Mouse (Mus musculus): ENCODE measurements around the gene Med8. TPM values are rescaled to one million over a fixed set of nuclear protein-coding genes. Genes with fewer than 3 reads are reported as not detected.
A peak's percentile ranks its signal among the peaks of the same experiment; 100 is the strongest.

The Med8 gene
- 139 and 152 TPM in 2 replicates for polyA plus RNA-seq (2014; fragmentation: Nextera tagmentation; extraction: Ambion mirVana)

DNA sequence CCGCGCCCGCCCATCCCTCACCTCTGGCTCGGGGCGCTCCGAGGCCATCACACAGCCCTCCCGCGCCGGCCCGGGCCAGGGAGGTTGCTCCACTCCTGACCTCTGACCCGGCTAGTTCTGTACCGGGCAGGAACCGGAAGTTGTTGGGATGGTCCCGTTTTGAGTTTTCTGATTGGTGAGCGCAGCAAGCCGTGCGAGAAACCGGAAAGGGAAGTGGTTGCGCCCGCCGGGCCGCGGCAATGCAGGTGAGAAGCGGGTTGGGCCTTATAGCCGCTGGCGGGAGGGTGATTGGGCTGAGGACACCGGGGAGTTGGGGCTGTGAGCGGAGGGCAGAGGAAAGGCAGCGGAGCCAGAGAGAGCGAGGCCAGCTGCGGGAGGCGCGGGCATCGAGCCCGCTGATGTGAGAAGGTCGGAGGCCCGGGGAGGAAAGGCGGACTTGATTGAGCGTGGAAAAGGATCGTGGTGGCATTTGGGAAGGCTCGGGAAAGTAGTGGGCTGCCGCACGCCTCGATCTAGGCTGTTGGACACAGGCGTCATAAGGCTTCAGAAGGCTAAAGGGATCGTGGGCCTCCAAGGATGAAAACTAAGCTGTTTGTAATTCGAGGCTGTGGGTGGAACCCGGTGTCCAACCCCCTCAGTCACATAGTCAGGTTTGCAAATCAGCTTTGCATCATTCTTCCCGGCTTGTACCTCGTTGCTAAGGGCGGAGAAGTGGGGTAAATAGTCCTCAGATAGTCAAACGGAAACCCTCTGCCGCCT lies at the start of gene Med8, which contains the start of gene Szt2:
Gene Med8, plus strand, starts transcription at position 196 of the 759 bp plus-strand sequence.
Gene Szt2, minus strand, starts transcription at position 132 of the 759 bp plus-strand sequence.
- Histone ChIP-seq H3K9ac (ENCODE audit: low read length) (peak within 1 kb of the TSS; percentile 77), H3K4me2 (ENCODE audit: low read depth) (peak within 1 kb of the TSS; percentile 89), H3K9me3 (ENCODE audit: control insufficient read depth, low read length) (no peaks in the 10 kb centered on the region), H3K4me1 (ENCODE audit: control insufficient read depth, insufficient read depth, low read length) (peaks cover 9% of the 10 kb centered on the region), H3K27ac (ENCODE audit: low read depth, low read length) (no peak within 1 kb of the TSS; the same call in 1 of the 2 replicates), H3K36me3 (ENCODE audit: control insufficient read depth, insufficient read depth, low read length) (peaks cover 12% of the 10 kb centered on the region), H3K4me3 (ENCODE audit: low read depth, low read length) (peak within 1 kb of the TSS; percentile 81), H3K27me3 (ENCODE audit: control insufficient read depth, insufficient read depth, low read length) (no peaks in the 10 kb centered on the region)
- under 1% methylated on average over 52 of the region's 53 CpGs for WGBS
- DNase-seq (ENCODE audit: low spot score) (peak; percentile 89), ATAC-seq (ENCODE audit: insufficient read depth, low FRiP score, low TSS enrichment) (peak; percentile 96)

- H3K4me2 ChIP-seq (ENCODE audit: low read depth) = peak overlapping the region; percentile 93
- peaks cover 12% of the 10 kb centered on the region for H3K4me1 ChIP-seq (ENCODE audit: control insufficient read depth, insufficient read depth, low read length)
- H3K4me3 ChIP-seq (ENCODE audit: low read depth, low read length) = peak overlapping the region; percentile 51
- peak; percentile 81 for DNase-seq (ENCODE audit: low spot score)
- under 1% methylated on average over 52 of the region's 54 CpGs for WGBS
- H3K27me3 ChIP-seq (ENCODE audit: control insufficient read depth, insufficient read depth, low read length) = no peaks in the 10 kb centered on the region
- H3K9ac ChIP-seq (ENCODE audit: low read length) = peak overlapping the region; percentile 85
- peaks cover 8% of the 10 kb centered on the region for H3K36me3 ChIP-seq (ENCODE audit: control insufficient read depth, insufficient read depth, low read length)
- peak; percentile 81 for ATAC-seq (ENCODE audit: insufficient read depth, low FRiP score, low TSS enrichment)
- peak overlapping the region; percentile 83 for H3K27ac ChIP-seq (ENCODE audit: low read depth, low read length)
- no peaks in the 10 kb centered on the region for H3K9me3 ChIP-seq (ENCODE audit: control insufficient read depth, low read length)
These were observed 49.0 kb upstream of the Med8 start for GRCm38 (mm10) chr4:118359896-118360720.

DNA sequence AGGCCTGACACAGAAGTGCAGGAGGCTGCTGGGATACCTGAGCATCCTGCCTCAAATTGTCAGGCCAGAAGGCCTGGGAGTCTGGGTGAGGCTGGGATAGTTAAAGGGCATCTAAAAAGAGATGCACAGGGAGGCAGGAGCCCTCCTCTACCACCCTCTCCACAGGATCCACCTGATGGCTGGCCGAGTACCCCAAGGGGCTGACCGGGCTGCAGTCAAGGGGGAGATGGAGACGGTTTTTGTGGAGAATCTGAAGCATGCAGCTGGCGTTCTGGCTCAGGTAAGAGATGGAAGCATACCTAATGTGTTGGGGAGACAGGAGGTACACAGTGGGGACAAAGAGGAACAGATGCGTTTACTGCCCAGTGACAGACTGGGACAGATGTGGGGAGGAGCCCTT lies 47.7 kb upstream of the Med8 start:
- H3K36me3 ChIP-seq (ENCODE audit: control insufficient read depth, insufficient read depth, low read length) = peaks cover 8% of the 10 kb centered on the region
- H3K27ac ChIP-seq (ENCODE audit: low read depth, low read length) = no peak overlapping the region
- peaks cover 12% of the 10 kb centered on the region for H3K4me1 ChIP-seq (ENCODE audit: control insufficient read depth, insufficient read depth, low read length)
- H3K27me3 ChIP-seq (ENCODE audit: control insufficient read depth, insufficient read depth, low read length) = no peaks in the 10 kb centered on the region
- WGBS = 78% methylated on average over 5 of the region's 5 CpGs
- no peak for DNase-seq (ENCODE audit: low spot score)
- no peak overlapping the region for H3K9ac ChIP-seq (ENCODE audit: low read length)
- ATAC-seq (ENCODE audit: insufficient read depth, low FRiP score, low TSS enrichment) = no peak
- no peak overlapping the region for H3K4me2 ChIP-seq (ENCODE audit: low read depth)
- no peak overlapping the region for H3K4me3 ChIP-seq (ENCODE audit: low read depth, low read length)
- no peaks in the 10 kb centered on the region for H3K9me3 ChIP-seq (ENCODE audit: control insufficient read depth, low read length)

DNA sequence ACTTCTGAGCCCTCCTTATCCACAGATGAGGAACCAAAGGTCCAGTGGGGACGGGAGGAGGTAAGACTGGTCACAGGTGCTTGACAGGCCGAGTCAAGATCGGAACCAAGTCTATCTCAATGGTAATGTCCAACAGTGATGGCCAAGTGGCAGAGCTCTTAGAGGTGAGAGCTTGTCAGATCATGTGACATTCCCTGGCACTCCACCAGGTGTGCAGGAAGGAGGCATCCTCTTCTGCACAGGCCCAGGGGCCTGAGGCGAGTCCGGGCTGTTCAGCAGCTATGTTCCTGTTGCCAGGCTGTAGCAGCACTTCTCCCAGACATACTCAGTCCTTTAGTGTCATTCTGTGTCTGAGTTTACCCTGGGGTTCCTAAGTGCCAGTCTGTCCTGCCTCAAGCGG lies 46.3 kb upstream of the Med8 start:
- Histone ChIP-seq H3K4me1 (ENCODE audit: control insufficient read depth, insufficient read depth, low read length) (peaks cover 12% of the 10 kb centered on the region), H3K9me3 (ENCODE audit: control insufficient read depth, low read length) (no peaks in the 10 kb centered on the region), H3K9ac (ENCODE audit: low read length) (no peak overlapping the region), H3K27me3 (ENCODE audit: control insufficient read depth, insufficient read depth, low read length) (no peaks in the 10 kb centered on the region), H3K27ac (ENCODE audit: low read depth, low read length) (no peak overlapping the region), H3K36me3 (ENCODE audit: control insufficient read depth, insufficient read depth, low read length) (peaks cover 8% of the 10 kb centered on the region), H3K4me3 (ENCODE audit: low read depth, low read length) (no peak overlapping the region), H3K4me2 (ENCODE audit: low read depth) (no peak overlapping the region)
- DNase-seq (ENCODE audit: low spot score) (no peak), ATAC-seq (ENCODE audit: insufficient read depth, low FRiP score, low TSS enrichment) (no peak)
- WGBS = 93% methylated on average over 6 of the region's 6 CpGs

GRCm38 (mm10) chr4:118363985-118364384 lies 45.2 kb upstream of the Med8 start:
- Histone ChIP-seq H3K27me3 (ENCODE audit: control insufficient read depth, insufficient read depth, low read length) (no peaks in the 10 kb centered on the region), H3K4me2 (ENCODE audit: low read depth) (no peak overlapping the region), H3K4me1 (ENCODE audit: control insufficient read depth, insufficient read depth, low read length) (peaks cover 12% of the 10 kb centered on the region), H3K9ac (ENCODE audit: low read length) (no peak overlapping the region), H3K36me3 (ENCODE audit: control insufficient read depth, insufficient read depth, low read length) (peaks cover 10% of the 10 kb centered on the region), H3K9me3 (ENCODE audit: control insufficient read depth, low read length) (no peaks in the 10 kb centered on the region), H3K27ac (ENCODE audit: low read depth, low read length) (no peak overlapping the region), H3K4me3 (ENCODE audit: low read depth, low read length) (no peak overlapping the region)
- ATAC-seq (ENCODE audit: insufficient read depth, low FRiP score, low TSS enrichment) (no peak), DNase-seq (ENCODE audit: low spot score) (no peak)
- 93% methylated on average over 3 of the region's 3 CpGs for WGBS

DNA sequence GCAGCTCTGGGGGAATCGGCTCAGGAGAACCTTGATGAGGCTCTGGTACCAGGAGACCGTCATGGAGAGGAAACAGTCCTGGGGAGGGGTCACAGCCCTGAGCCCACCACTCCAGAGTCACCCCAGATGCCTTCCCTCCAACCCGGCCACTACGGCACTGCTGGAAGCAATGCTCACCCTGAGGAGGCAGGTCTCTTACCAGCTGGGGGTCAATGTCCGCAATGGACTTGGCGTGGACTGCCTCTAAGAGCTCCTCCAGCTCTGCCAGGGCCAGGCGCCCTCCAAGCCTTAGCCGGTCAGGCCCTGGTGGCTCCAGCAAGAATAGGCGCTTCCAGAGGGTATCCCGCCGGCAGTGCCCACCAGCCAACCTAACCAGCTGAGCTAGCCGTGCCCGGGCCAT lies 44.5 kb upstream of the Med8 start:
- WGBS = 94% methylated on average over 13 of the region's 13 CpGs
- peaks cover 12% of the 10 kb centered on the region for H3K36me3 ChIP-seq (ENCODE audit: control insufficient read depth, insufficient read depth, low read length)
- H3K9me3 ChIP-seq (ENCODE audit: control insufficient read depth, low read length) = no peaks in the 10 kb centered on the region

GRCm38 (mm10) chr4:118365991-118366390 lies 43.1 kb upstream of the Med8 start:
- H3K9me3 ChIP-seq (ENCODE audit: control insufficient read depth, low read length) = no peaks in the 10 kb centered on the region
- ATAC-seq (ENCODE audit: insufficient read depth, low FRiP score, low TSS enrichment) (no peak), DNase-seq (ENCODE audit: low spot score) (no peak)
- no peak overlapping the region for H3K4me3 ChIP-seq (ENCODE audit: low read depth, low read length)
- 94% methylated on average over 14 of the region's 14 CpGs for WGBS
- peaks cover 13% of the 10 kb centered on the region for H3K36me3 ChIP-seq (ENCODE audit: control insufficient read depth, insufficient read depth, low read length)
- no peak overlapping the region for H3K4me2 ChIP-seq (ENCODE audit: low read depth)
- H3K27me3 ChIP-seq (ENCODE audit: control insufficient read depth, insufficient read depth, low read length) = no peaks in the 10 kb centered on the region
- H3K4me1 ChIP-seq (ENCODE audit: control insufficient read depth, insufficient read depth, low read length) = no peaks in the 10 kb centered on the region
- no peak overlapping the region for H3K9ac ChIP-seq (ENCODE audit: low read length)
- H3K27ac ChIP-seq (ENCODE audit: low read depth, low read length) = no peak overlapping the region

More for the DNA sequence above, 44.5 kb upstream of the Med8 start:
- Histone ChIP-seq H3K4me2 (ENCODE audit: low read depth) (no peak overlapping the region), H3K27ac (ENCODE audit: low read depth, low read length) (no peak overlapping the region), H3K4me3 (ENCODE audit: low read depth, low read length) (no peak overlapping the region), H3K4me1 (ENCODE audit: control insufficient read depth, insufficient read depth, low read length) (peaks cover 9% of the 10 kb centered on the region; the same call in 1 of the 2 replicates), H3K27me3 (ENCODE audit: control insufficient read depth, insufficient read depth, low read length) (no peaks in the 10 kb centered on the region), H3K9ac (ENCODE audit: low read length) (no peak overlapping the region)
- ATAC-seq (ENCODE audit: insufficient read depth, low FRiP score, low TSS enrichment) (no peak), DNase-seq (ENCODE audit: low spot score) (no peak)

GRCm38 (mm10) chr4:118367551-118367950 lies 41.6 kb upstream of the Med8 start:
- H3K27me3 ChIP-seq (ENCODE audit: control insufficient read depth, insufficient read depth, low read length) = no peaks in the 10 kb centered on the region
- peaks cover 18% of the 10 kb centered on the region for H3K36me3 ChIP-seq (ENCODE audit: control insufficient read depth, insufficient read depth, low read length)
- no peak overlapping the region for H3K27ac ChIP-seq (ENCODE audit: low read depth, low read length)
- ATAC-seq (ENCODE audit: insufficient read depth, low FRiP score, low TSS enrichment) = no peak
- H3K9ac ChIP-seq (ENCODE audit: low read length) = no peak overlapping the region
- no peaks in the 10 kb centered on the region for H3K4me1 ChIP-seq (ENCODE audit: control insufficient read depth, insufficient read depth, low read length)
- H3K4me3 ChIP-seq (ENCODE audit: low read depth, low read length) = no peak overlapping the region
- no peak overlapping the region for H3K4me2 ChIP-seq (ENCODE audit: low read depth)
- DNase-seq (ENCODE audit: low spot score) = no peak
- no peaks in the 10 kb centered on the region for H3K9me3 ChIP-seq (ENCODE audit: control insufficient read depth, low read length)
- WGBS = 94% methylated on average over 12 of the region's 12 CpGs

Measured in neural tube, embryonic 11.5 days (tissue).